Mouse (Mus musculus) spleen, adult 2 months (tissue): Measurements from ENCODE around the gene Tacc3. TPM values are rescaled to one million over a fixed set of nuclear protein-coding genes. Genes with fewer than 3 reads are reported as not detected.
A peak's percentile ranks its signal among the peaks of the same experiment; 100 is the strongest.

Experiments
- DNase-seq, 2 experiments: peaks; one replicate each; pipeline versions ENCODE4 v3.0.0 to v3.0.0-alpha.2; 2012 to 2021; ENCODE audit warnings: low spot score in 2 of 2, low read depth in 1 of 2
- H3K27ac ChIP-seq: fragments of 200-500 bp; 2 replicates; pipeline ENCODE4 v1.5.1; 2012; ENCODE audit warnings: low read length, inconsistent platforms; ENCODE audit not compliant: insufficient read depth
- H3K27me3 ChIP-seq: fragments of 200-500 bp; 2 replicates; pipeline ENCODE4 v1.6.1; 2012; ENCODE audit warnings: mild to moderate bottlenecking, moderate library complexity, low read length, inconsistent platforms; ENCODE audit not compliant: control insufficient read depth, insufficient read depth
- H3K36me3 ChIP-seq: fragments of 200-500 bp; 2 replicates; pipeline ENCODE4 v1.6.1; 2012; ENCODE audit warnings: mild to moderate bottlenecking, low read length, inconsistent platforms; ENCODE audit not compliant: control insufficient read depth, insufficient read depth
- H3K4me1 ChIP-seq: fragments of 200-500 bp; 2 replicates; pipeline ENCODE4 v1.6.1; 2011; ENCODE audit warnings: inconsistent platforms; ENCODE audit not compliant: control insufficient read depth, insufficient read depth, insufficient read length
- H3K4me3 ChIP-seq: fragments of 200-500 bp; 2 replicates; pipeline ENCODE4 v1.5.1; 2011; ENCODE audit warnings: mild to moderate bottlenecking, inconsistent platforms; ENCODE audit not compliant: insufficient read depth, insufficient read length; ENCODE audit errors: extremely low read depth
- CTCF ChIP-seq: fragments of 200-500 bp; IDR thresholded peaks from 2 replicates; pipeline ENCODE4 v1.5.1; 2011; ENCODE audit warnings: mild to moderate bottlenecking, inconsistent platforms; ENCODE audit not compliant: insufficient read depth, insufficient read length, insufficient replicate concordance; ENCODE audit errors: extremely low read depth
- POLR2A ChIP-seq: fragments of 200-500 bp; IDR thresholded peaks from 2 replicates; pipeline ENCODE4 v1.6.1; 2011; ENCODE audit warnings: low read depth, low read length, inconsistent platforms
- WGBS: fragments of 180-500 bp; shearing (Covaris S2); methylation state at CpG from one replicate; pipeline ENCODE4 v1.1.7; 2018; 5-methylcytosine and 5-hydroxymethylcytosine counted together
- polyA plus RNA-seq: library from polyadenylated mRNA; depleted of rRNA; stranded (reverse); fragments of >200 nt; gene quantifications from 2 replicates; pipeline ENCODE4 v1.2.3, GENCODE M21; 2012

Gene Tacc3
- polyA plus RNA-seq, 1 experiment, result 9.2 TPM

DNA sequence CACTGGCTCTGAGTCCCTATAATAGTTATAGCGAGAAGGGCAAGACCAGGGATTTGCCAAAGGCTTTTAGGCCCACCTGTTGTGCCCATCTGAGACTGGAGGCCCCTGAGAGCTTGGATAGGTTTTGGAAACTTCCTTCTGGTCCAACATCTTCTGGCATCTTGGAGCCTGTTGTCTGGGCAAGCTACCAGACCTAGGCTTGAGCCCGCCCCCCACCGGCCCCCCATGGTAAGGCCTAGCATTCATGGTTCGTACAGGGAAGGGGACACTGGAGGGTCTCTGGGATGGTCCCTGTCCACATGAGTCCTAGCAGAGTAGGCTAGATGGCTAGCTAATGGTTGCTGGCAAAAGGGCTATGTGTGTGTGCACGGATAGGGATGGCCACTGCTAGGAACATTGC is 40.7 kb downstream of the Tacc3 start:
- WGBS, result 93% methylated on average over 5 of the region's 5 CpGs
- Histone ChIP-seq H3K27ac (no peak overlapping the region), H3K27me3 (peaks cover 6% of the 10 kb centered on the region), H3K36me3 (no peaks in the 10 kb centered on the region), H3K4me1 (no peaks in the 10 kb centered on the region; the same call in 1 of the 2 replicates), H3K4me3 (no peak overlapping the region)
- TF ChIP-seq POLR2A, result no peak
- no peak for TF ChIP-seq CTCF
- no peak for DNase-seq

DNA sequence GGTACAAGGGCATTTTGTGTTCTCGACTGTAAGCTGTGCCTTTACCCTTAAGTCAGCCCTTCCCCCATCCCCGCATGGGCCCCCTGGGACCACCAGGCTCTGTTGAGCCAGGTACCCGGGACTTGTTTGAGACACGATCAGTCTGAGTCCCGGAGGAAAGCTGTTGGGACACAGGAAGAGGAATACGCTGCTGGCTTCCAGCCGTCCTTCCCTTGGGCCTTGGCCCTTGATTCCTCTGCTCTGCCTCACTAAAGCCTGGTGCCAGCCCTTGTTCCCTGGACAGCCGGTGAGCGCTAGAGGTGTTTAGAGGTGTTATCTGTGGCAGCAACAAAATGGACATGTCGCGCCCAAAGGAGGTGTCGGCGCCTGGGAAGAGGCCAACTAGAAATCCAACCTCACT is 42.1 kb downstream of the Tacc3 start:
- DNase-seq, result no peak
- Histone ChIP-seq H3K36me3 (no peaks in the 10 kb centered on the region), H3K27ac (no peak overlapping the region), H3K27me3 (peaks cover 6% of the 10 kb centered on the region), H3K4me1 (no peaks in the 10 kb centered on the region; the same call in 1 of the 2 replicates), H3K4me3 (no peak overlapping the region)
- TF ChIP-seq CTCF (no peak), POLR2A (no peak)
- WGBS, result 84% methylated on average over 13 of the region's 13 CpGs

DNA sequence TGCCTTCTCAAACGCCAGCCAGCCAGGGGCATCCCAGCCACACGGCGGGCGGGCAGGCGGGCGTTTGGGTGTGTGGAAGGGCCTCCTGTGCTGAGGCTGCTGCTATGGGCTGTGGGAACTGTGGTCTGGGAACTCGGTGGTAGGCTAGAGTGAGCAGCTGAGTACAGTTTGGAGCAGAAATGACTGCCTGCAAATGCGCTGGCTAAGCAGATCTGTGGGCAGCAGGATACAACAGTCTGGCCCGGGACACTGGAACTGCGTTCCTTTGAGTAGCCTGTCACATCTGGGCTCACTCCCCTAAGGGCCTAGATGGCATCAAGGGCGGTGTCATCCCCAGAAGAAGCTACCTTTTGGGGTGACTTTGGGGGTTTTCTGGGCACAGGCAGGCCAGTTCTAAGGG is 43.9 kb downstream of the Tacc3 start:
- TF ChIP-seq CTCF (no peak), POLR2A (no peak)
- Histone ChIP-seq H3K4me3 (no peak overlapping the region), H3K4me1 (no peaks in the 10 kb centered on the region), H3K36me3 (no peaks in the 10 kb centered on the region), H3K27ac (no peak overlapping the region), H3K27me3 (no peaks in the 10 kb centered on the region)
- no peak for DNase-seq
- WGBS, result 73% methylated on average over 11 of the region's 11 CpGs

DNA sequence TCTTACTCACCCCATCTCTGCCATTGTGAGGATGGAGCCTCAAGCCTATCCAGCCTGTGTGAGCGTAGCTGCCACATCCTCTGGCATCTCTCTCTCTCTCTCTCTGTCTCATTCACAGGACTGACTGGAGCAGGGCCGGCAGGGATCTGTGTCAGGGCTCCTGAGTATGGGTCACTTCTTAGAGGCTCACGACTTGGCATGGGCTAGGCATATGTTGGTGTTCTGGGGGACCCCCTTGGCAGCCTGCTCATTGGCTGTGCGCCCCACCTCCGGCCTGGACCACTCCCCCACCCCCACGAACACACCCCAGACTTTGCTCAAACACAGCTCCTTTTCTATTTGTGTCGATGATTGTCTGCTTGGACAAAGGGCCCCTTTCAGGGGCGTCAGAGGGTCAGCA is 46.1 kb downstream of the Tacc3 start:
- 88% methylated on average over 8 of the region's 8 CpGs for WGBS
- no peak overlapping the region for H3K4me3 ChIP-seq
- H3K4me1 ChIP-seq, result no peaks in the 10 kb centered on the region
- TF ChIP-seq POLR2A (no peak), CTCF (no peak)
- no peaks in the 10 kb centered on the region for H3K27me3 ChIP-seq
- no peaks in the 10 kb centered on the region for H3K36me3 ChIP-seq
- no peak for DNase-seq
- H3K27ac ChIP-seq, result no peak overlapping the region

DNA sequence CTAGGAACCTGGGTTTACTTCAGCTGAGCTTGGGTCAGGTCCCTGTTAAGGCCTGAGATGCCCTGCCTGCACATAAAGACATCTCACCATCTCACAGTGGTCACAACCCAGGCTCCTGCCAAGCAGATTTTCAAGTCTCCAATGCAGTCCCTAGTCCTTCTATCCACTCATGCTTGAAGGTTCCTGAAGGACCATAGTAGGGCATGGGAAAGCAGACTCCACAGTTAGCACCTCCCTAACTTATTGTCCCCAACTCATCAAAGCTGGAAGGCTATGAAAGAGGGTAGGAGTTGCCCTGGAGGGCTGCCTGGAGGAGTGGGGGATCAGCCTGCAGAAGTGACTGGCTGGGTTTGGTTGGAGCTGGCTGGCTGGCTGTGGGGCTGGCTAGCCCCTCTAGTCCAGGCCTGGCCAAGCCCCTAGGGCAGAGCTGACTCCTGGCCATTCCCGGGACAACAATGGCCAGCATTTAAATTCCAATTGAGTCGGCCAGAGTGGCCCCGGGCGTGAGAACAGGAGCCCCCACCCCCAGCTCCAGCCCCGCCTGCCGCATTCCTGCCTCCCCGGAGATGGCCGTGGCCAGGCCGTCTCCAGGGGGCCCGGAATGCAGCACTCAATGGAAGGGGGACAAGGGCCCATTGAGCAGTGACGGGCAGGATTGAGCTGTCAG is 47.1 kb downstream of the Tacc3 start:
- H3K36me3 ChIP-seq, result no peaks in the 10 kb centered on the region
- no peak for DNase-seq
- 77% methylated on average over 11 of the region's 11 CpGs for WGBS
- no peak for TF ChIP-seq CTCF
- no peak for TF ChIP-seq POLR2A
- H3K27me3 ChIP-seq, result no peaks in the 10 kb centered on the region
- H3K4me3 ChIP-seq, result no peak overlapping the region
- H3K27ac ChIP-seq, result no peak overlapping the region
- H3K4me1 ChIP-seq, result no peaks in the 10 kb centered on the region

DNA sequence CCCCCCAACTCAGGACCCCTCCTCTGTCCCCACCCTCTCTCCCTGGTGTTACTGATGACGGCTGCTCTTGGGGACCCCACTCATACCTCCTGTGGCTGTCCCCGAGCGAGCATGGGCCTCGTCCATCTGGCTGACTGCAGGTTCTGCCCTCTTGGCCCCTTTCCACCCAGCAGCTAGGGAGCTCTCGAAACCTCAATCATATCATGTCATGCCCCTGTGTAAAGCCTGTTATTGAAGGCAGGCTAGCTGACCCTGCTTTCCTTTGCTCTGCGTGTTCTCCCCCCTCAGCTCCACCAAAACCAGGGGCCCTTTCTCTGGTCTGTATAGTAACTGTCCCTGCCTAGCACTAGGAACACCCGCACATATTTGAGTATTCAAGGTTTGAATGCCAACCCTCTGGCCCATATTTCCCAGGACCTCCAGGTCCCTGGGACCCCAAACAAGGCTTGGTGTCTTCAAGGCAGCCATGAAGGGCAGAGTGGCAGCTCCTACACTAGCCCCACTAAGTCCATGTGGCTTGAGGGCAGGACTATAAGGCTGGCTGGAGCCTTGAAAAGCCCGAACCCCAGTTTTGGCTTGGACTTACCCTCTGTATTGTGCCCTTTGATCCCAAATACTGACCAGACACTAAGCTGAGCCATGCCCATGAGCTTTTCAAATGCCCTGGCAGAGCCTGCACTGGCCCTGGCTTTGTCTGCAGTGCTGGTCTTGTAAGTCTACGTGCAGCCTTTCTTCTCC is 47.9 kb downstream of the Tacc3 start:
- no peaks in the 10 kb centered on the region for H3K36me3 ChIP-seq
- H3K4me3 ChIP-seq, result no peak overlapping the region
- TF ChIP-seq CTCF (no peak), POLR2A (no peak)
- H3K4me1 ChIP-seq, result no peaks in the 10 kb centered on the region
- WGBS, result 78% methylated on average over 9 of the region's 9 CpGs
- H3K27me3 ChIP-seq, result no peaks in the 10 kb centered on the region
- peak overlapping the region; percentile 20; the same call in 1 of the 2 replicates for H3K27ac ChIP-seq
- no peak for DNase-seq

DNA sequence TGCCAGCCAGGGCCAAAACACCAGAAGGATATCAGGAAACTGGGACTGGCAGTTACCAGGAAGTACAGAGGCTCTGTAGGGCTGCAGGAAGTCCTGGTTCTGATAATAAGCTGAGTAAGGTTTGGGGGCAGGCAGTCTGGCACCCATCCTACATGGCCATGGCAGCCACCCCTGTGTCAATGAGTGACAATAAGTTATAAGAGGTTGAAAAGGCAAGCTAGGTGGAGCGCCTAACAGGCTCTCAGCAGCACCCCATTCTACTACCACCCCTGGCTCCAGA is 48.4 kb downstream of the Tacc3 start:
- Histone ChIP-seq H3K36me3 (no peaks in the 10 kb centered on the region), H3K27ac (no peak overlapping the region), H3K27me3 (no peaks in the 10 kb centered on the region), H3K4me3 (no peak overlapping the region), H3K4me1 (no peaks in the 10 kb centered on the region)
- TF ChIP-seq CTCF (no peak), POLR2A (no peak)
- 94% methylated on average over 1 of the region's 1 CpGs for WGBS
- DNase-seq, result no peak
